Mouse (Mus musculus): ENCODE results near the gene Tinagl1.

DNA sequence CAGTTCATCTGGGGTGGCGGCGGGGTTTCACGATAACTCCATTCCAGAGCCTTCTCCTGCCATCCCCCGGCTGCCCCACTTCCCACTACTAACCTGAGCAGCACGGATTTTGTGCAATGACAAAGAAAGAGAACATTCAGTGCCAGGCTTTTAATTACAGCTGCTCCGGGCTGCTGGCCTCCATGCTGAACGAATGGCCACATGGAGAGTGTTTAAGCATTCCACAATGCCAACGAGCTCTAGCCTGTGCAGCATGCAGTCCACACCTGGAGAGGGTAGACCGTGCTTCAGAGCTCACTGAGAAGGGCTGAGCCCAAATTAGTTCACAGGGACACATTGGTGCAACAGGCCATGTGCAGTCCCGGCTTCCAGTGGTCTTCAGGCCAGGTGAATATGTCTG is 44.8 kb downstream of the Tinagl1 start:
- no peak for TF ChIP-seq CTCF (IDR thresholded peaks at IDR 0.05; ENCODE audit: borderline replicate concordance, extremely low read depth, insufficient read depth, insufficient read length)
- no peak for TF ChIP-seq POLR2A (IDR thresholded peaks at IDR 0.05; ENCODE audit: borderline replicate concordance, extremely low read depth, insufficient read depth, insufficient read length, poor library complexity, severe bottlenecking)
